Mouse (Mus musculus) E14TG2a.4 (cell line): ENCODE measurements around the gene Adamtsl1.

Source experiments
- H3K27me3 ChIP-seq: 2 replicates; pipeline ENCODE4 v1.6.1; 2014; ENCODE audit warnings: low read length, control low read depth; ENCODE audit not compliant: insufficient read depth
- H3K36me3 ChIP-seq: 2 replicates; pipeline ENCODE4 v1.6.1; 2014; ENCODE audit warnings: low read length, control low read depth; ENCODE audit not compliant: insufficient read depth
- H3K4me1 ChIP-seq: replicated peaks from 2 replicates; pipeline ENCODE4 v1.6.1; 2014; ENCODE audit warnings: low read depth, low read length, control low read depth
- H3K4me3 ChIP-seq: replicated peaks from 2 replicates; pipeline ENCODE4 v1.5.1; 2014; ENCODE audit warnings: mild to moderate bottlenecking, low read length
- H3K9me3 ChIP-seq: 2 replicates; pipeline ENCODE4 v1.6.1; 2014; ENCODE audit warnings: low read length, control low read depth
- CTCF ChIP-seq: conservative IDR thresholded peaks from 2 replicates; pipeline ENCODE4 v1.5.1; 2014; ENCODE audit warnings: low read length
- NANOG ChIP-seq: IDR thresholded peaks from 2 replicates; pipeline ENCODE4 v1.6.1; 2014; ENCODE audit warnings: borderline replicate concordance, low read length, mixed read lengths
- POU5F1 ChIP-seq: IDR thresholded peaks from 2 replicates; pipeline ENCODE4 v1.6.1; 2014; ENCODE audit warnings: low read length, borderline replicate concordance

The Adamtsl1 gene

DNA sequence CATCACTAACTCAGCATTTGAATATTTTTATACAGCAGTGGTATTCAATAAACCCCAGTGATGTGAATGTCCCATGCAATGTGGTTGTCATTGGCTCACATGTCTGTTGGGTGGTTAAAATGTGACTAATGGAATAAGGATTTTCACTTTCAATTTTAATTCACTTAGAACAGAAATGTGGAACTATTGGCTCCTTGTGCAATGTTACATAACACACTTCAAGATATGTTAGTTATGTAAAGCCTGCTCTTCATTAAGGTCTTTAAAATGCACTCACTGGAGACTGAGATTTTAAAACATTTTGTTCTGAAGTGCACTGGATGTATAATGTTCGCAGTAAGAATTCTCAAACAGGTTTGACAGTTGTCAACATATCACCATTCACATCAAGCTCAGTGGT is 181.3 kb downstream of the Adamtsl1 start:
- TF ChIP-seq NANOG (no peak), CTCF (no peak), POU5F1 (no peak)
- Histone ChIP-seq H3K27me3 (no peaks in the 10 kb centered on the region), H3K36me3 (no peaks in the 10 kb centered on the region), H3K9me3 (no peaks in the 10 kb centered on the region), H3K4me1 (no peaks in the 10 kb centered on the region), H3K4me3 (no peak overlapping the region)

DNA sequence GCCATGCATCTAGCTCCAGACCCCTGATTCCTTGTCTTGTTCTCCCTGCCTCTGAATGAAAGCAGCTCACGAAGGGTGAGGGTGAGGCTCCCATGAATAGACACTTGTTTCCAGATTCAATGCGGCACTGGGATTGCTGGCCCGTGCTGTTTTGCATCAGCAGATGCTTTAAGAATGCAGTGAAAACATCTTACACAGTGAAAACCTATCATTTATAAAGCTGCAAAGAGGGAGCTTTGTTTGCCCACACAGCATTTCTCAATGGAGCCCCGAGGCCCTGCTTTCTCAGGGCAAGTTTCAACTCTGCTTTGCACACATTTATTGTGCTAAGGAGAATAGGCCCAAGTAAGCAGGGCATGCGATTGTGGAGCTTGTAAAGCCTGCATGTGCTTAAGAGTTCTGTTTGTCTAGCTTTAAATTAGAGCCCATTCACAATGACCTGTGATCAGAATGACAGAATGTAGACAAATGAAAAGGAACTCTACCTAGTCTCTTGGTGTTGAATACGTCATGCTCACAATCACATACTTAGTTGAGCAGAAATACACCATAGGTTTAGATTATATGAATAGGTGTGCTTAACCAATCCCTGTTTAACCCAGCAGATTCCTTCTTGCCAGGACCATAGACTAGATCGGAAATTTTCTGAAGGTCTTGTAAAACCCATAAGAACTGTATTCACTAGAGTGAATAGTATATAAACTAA is 193.5 kb downstream of the Adamtsl1 start:
- no peak for TF ChIP-seq POU5F1
- TF ChIP-seq CTCF, result no peak
- TF ChIP-seq NANOG, result no peak
- H3K27me3 ChIP-seq, result no peaks in the 10 kb centered on the region
- no peaks in the 10 kb centered on the region for H3K4me1 ChIP-seq
- H3K4me3 ChIP-seq, result no peak overlapping the region
- no peaks in the 10 kb centered on the region for H3K9me3 ChIP-seq
- no peaks in the 10 kb centered on the region for H3K36me3 ChIP-seq

DNA sequence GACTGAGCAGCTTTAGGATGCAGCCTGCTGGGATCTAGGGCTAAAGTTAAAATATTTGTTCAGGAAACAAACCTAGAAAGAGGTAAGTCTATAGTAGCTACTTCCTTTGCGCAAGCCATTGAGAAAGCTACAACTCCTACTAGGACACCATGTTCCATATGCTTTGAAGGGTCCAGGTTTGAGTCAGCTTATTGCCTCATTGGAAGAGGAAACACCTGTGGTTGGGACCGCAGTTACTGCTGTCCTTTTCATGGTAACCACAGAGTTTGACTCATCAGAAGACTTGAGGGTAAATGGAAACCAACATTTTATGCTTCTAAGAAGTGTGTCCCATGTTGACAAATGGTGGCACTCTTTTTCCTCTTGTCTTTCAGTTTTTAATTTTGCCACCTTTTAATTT is 195.7 kb downstream of the Adamtsl1 start:
- TF ChIP-seq CTCF (no peak), POU5F1 (no peak), NANOG (no peak)
- Histone ChIP-seq H3K9me3 (no peaks in the 10 kb centered on the region), H3K36me3 (no peaks in the 10 kb centered on the region), H3K4me3 (no peak overlapping the region), H3K27me3 (no peaks in the 10 kb centered on the region), H3K4me1 (no peaks in the 10 kb centered on the region)

DNA sequence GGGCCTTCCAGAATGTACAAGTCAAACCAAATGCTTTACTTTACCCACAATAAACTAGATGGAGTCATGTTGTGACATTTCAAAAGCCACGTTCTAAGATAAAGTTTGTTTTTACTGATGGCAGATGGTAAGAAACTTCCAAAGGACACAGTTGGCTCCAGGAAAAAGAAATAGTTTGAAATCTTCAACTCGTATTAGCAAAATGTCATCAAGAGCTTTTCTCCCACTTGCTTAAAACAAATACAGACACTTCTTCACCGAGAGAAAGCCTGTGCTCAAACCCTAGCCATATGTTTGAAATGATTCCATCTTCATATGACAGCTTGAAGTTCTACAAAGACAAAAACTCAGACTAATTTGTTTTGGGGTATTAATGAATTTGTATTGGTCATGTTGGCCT is 211.0 kb downstream of the Adamtsl1 start:
- Histone ChIP-seq H3K4me1 (no peaks in the 10 kb centered on the region), H3K27me3 (no peaks in the 10 kb centered on the region), H3K36me3 (no peaks in the 10 kb centered on the region), H3K4me3 (no peak overlapping the region), H3K9me3 (peaks cover 4% of the 10 kb centered on the region; the same call in 1 of the 2 replicates)
- TF ChIP-seq CTCF (no peak), NANOG (no peak), POU5F1 (no peak)

DNA sequence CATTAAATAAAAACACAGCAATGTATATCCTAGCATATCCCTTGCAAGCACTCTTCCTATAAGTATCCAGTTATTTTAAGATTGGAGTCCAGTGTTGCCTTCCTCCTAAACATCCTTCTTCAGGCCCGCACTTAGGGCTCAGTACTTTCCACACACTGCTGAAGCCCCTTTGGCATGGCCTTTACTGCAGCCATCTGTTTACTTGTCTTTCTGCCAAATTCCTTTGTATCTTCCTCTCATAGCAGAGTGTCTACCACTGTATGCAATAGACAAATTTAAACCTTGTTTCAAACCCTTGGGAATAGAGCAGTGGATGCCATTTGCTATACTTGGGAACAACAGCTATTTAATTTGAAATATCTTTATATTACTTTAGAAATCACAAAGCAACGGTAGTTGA is 213.8 kb downstream of the Adamtsl1 start:
- Histone ChIP-seq H3K4me1 (no peaks in the 10 kb centered on the region), H3K27me3 (no peaks in the 10 kb centered on the region), H3K9me3 (peaks cover 4% of the 10 kb centered on the region; the same call in 1 of the 2 replicates), H3K36me3 (no peaks in the 10 kb centered on the region), H3K4me3 (no peak overlapping the region)
- TF ChIP-seq POU5F1 (no peak), CTCF (no peak), NANOG (no peak)

DNA sequence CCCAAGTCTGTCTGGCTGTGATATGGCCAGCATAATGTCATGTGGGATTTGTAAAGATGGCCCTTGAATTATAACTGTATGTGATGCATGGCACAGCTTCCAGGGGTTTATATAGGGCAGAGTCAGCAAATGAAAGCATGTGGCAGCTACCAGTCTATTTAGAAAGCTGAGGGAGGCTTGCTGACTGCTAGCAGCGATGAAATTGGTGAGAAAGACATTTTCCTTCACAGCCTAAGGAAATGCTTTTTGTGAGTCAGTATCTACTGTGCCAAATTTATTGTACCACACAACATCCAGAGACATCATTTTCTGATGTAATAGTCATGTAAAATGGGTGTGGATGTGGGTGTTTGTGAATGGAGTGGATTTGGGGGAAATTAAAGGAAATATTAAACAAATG is 214.4 kb downstream of the Adamtsl1 start:
- Histone ChIP-seq H3K4me1 (no peaks in the 10 kb centered on the region), H3K36me3 (no peaks in the 10 kb centered on the region)
- TF ChIP-seq POU5F1 (no peak), NANOG (no peak), CTCF (no peak)

DNA sequence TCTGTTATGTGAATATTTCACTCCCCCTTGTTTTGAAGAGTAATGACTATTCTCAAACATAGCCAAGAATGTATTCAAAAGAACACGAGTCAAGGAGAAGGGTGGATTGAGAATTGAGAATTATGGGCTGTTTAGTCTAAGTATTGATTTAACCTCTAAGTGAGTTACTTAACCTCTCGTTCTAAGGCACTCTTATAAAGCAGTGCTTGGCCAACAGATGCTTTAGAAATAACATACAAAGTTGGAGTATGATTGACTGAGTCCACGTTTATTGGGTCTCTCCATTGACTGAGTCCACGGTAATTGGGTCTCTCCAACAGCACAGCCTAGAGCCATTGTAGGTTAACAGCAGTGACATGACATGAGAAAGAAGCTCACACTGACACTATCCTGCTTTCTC is 226.5 kb downstream of the Adamtsl1 start:
- no peaks in the 10 kb centered on the region for H3K36me3 ChIP-seq
- no peaks in the 10 kb centered on the region for H3K4me1 ChIP-seq
- H3K4me3 ChIP-seq, result no peak overlapping the region
- TF ChIP-seq POU5F1 (no peak), CTCF (no peak), NANOG (no peak)
- no peaks in the 10 kb centered on the region for H3K9me3 ChIP-seq
- H3K27me3 ChIP-seq, result no peaks in the 10 kb centered on the region

More for the DNA sequence above, 214.4 kb downstream of the Adamtsl1 start:
- Histone ChIP-seq H3K9me3 (peaks cover 4% of the 10 kb centered on the region; the same call in 1 of the 2 replicates), H3K4me3 (no peak overlapping the region), H3K27me3 (no peaks in the 10 kb centered on the region)

DNA sequence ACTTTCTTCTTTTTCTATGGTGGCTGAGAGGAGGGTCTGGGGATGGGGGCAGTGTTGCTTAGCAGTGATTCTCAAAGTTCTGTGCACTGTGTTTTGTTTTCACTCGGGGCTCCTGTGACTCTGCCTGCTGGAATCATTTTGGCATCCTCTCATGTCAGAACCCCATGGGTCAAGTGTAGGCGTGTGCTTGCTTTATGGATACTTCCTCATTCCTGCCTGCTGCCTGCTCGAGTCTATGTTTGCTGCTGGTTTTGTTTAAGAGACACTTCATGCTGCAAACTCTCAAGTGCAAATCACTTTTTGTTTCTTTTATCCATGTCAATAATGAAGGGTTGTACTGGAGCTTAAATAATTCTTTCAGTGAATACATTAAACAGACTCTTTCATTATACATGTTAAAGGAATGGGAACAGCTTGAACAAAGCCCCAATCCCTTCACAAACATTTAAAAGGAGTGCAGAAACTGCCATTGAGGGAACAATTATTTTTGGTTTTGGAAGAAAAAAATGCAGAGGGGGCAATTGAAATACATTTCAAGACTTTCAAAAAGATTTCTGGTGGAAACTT is 227.9 kb downstream of the Adamtsl1 start:
- no peak for TF ChIP-seq POU5F1
- no peak for TF ChIP-seq CTCF
- TF ChIP-seq NANOG, result no peak
- Histone ChIP-seq H3K27me3 (no peaks in the 10 kb centered on the region), H3K4me3 (no peak overlapping the region)

More for the DNA sequence above, 227.9 kb downstream of the Adamtsl1 start:
- no peaks in the 10 kb centered on the region for H3K4me1 ChIP-seq
- H3K9me3 ChIP-seq, result no peaks in the 10 kb centered on the region
- H3K36me3 ChIP-seq, result no peaks in the 10 kb centered on the region
